Mouse (Mus musculus) midbrain, embryonic 11.5 days (tissue): ENCODE measurements around the gene Riok1. TPM values are rescaled to one million over a fixed set of nuclear protein-coding genes. Genes with fewer than 3 reads are reported as not detected.

ENCODE experiments used
- ATAC-seq: fragments of 200-750 bp; cut with Nextera tagmentation; 2 replicates; pipeline ENCODE4 v1.8.0; 2017; ENCODE audit warnings: moderate TSS enrichment, moderate library complexity; ENCODE audit not compliant: low FRiP score
- DNase-seq: peaks from one replicate; pipeline ENCODE4 v3.0.0; 2015; ENCODE audit warnings: low spot score; ENCODE audit errors: missing footprints
- H3K27ac ChIP-seq: fragments of 300-500 bp; sonication (generic); 2 replicates; pipeline ENCODE4 v1.5.1; 2014; ENCODE audit warnings: low read depth, low read length
- H3K27me3 ChIP-seq: fragments of 300-500 bp; sonication (generic); 2 replicates; pipeline ENCODE4 v1.6.1; 2014; ENCODE audit warnings: mild to moderate bottlenecking, low read length, moderate library complexity, mixed read lengths; ENCODE audit not compliant: control insufficient read depth, insufficient read depth
- H3K36me3 ChIP-seq: fragments of 300-500 bp; sonication (generic); 2 replicates; pipeline ENCODE4 v1.6.1; 2014; ENCODE audit warnings: mild to moderate bottlenecking, low read length, moderate library complexity, mixed read lengths; ENCODE audit not compliant: control insufficient read depth, insufficient read depth
- H3K4me1 ChIP-seq: fragments of 300-500 bp; sonication (generic); 2 replicates; pipeline ENCODE4 v1.6.1; 2014; ENCODE audit warnings: low read length; ENCODE audit not compliant: control insufficient read depth, insufficient read depth
- H3K4me2 ChIP-seq: fragments of 300-500 bp; sonication (generic); 2 replicates; pipeline ENCODE4 v1.6.1; 2014; ENCODE audit warnings: mild to moderate bottlenecking, moderate library complexity
- H3K4me3 ChIP-seq: fragments of 300-500 bp; sonication (generic); 2 replicates; pipeline ENCODE4 v1.5.1; 2014; ENCODE audit warnings: low read depth, low read length
- H3K9ac ChIP-seq: fragments of 300-500 bp; sonication (generic); 2 replicates; pipeline ENCODE4 v1.6.1; 2014; ENCODE audit warnings: low read length
- H3K9me3 ChIP-seq: fragments of 300-500 bp; sonication (generic); 2 replicates; pipeline ENCODE4 v1.6.1; 2016; ENCODE audit warnings: low read length; ENCODE audit not compliant: control insufficient read depth
- WGBS: fragments of 180-500 bp; shearing (Covaris S2); extraction: QIAGEN DNeasy Blood & Tissue Kit; methylation state at CpG from one replicate; pipeline ENCODE4 v1.1.7; 2014; 5-methylcytosine and 5-hydroxymethylcytosine counted together
- polyA plus RNA-seq: library from polyadenylated mRNA; unstranded; fragments of >200 nt; fragmentation: Nextera tagmentation; extraction: Ambion mirVana; gene quantifications from 2 replicates; pipeline ENCODE4 v1.2.1, GENCODE M21; 2014

Riok1 gene
- polyA plus RNA-seq, 1 experiment from 2014 or later: 49.1 TPM

GRCm38 (mm10) chr13:38079366-38079765, 42.6 kb downstream of the Riok1 start:
- no peak overlapping the region for H3K27ac ChIP-seq
- H3K4me1 ChIP-seq: no peaks in the 10 kb centered on the region
- no peak overlapping the region for H3K4me3 ChIP-seq
- ATAC-seq: no peak
- H3K4me2 ChIP-seq: no peak overlapping the region
- 82% methylated on average over 5 of the region's 5 CpGs for WGBS
- no peaks in the 10 kb centered on the region for H3K9me3 ChIP-seq
- H3K27me3 ChIP-seq: no peaks in the 10 kb centered on the region
- no peak for DNase-seq
- H3K9ac ChIP-seq: no peak overlapping the region
- H3K36me3 ChIP-seq: no peaks in the 10 kb centered on the region

GRCm38 (mm10) chr13:38080014-38080413, 43.2 kb downstream of the Riok1 start:
- ATAC-seq: no peak
- no peak for DNase-seq
- Histone ChIP-seq H3K4me1 (no peaks in the 10 kb centered on the region), H3K9me3 (no peaks in the 10 kb centered on the region), H3K4me2 (no peak overlapping the region), H3K9ac (no peak overlapping the region), H3K27me3 (no peaks in the 10 kb centered on the region), H3K4me3 (no peak overlapping the region), H3K27ac (no peak overlapping the region), H3K36me3 (no peaks in the 10 kb centered on the region)
- WGBS: 59% methylated on average over 9 of the region's 9 CpGs

DNA sequence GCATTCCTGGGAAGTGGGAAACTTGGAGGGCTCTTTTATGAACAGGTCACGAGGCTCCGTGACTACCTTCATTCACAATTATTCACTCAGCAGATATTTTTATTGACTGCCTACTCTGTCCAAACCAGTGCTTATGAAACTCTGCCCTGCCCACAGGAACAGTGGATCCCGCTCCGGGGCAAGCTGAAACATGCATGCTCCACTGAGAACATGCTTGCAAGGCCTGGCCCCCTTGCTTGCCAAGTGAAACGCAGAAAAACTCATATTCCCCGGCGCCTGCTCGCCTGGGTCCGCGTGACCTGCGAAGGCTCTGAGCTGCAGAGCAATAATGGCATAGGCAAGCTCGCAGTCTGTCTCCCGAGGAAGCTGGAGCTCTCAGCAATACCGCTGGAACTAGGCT, 43.9 kb downstream of the Riok1 start:
- ATAC-seq: no peak
- H3K9ac ChIP-seq: no peak overlapping the region
- no peak for DNase-seq
- no peaks in the 10 kb centered on the region for H3K36me3 ChIP-seq
- H3K27me3 ChIP-seq: no peaks in the 10 kb centered on the region
- no peak overlapping the region for H3K4me2 ChIP-seq
- no peaks in the 10 kb centered on the region for H3K9me3 ChIP-seq
- 90% methylated on average over 14 of the region's 14 CpGs for WGBS
- H3K27ac ChIP-seq: no peak overlapping the region
- H3K4me3 ChIP-seq: no peak overlapping the region
- H3K4me1 ChIP-seq: no peaks in the 10 kb centered on the region

DNA sequence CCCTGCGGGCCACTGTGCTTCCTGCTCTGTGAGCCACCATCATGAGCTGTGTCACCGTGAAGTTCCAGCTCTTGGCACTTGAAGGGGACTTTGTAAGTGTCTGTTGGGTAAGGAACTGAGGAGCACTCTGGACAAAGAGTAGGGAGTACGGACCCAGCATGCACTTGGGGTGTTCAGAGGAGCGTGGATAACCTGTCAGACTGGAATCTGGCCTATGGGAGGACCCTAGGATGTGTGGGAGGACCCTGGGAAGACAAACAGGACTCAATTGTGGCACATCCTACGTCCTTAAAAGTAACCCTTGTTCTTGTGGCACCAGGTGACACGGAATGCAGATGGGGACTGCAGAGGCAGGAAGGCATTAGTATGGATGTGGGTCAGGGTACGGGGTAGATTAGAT, 44.4 kb downstream of the Riok1 start:
- ATAC-seq: no peak

GRCm38 (mm10) chr13:38086711-38087110, 49.9 kb downstream of the Riok1 start:
- 62% methylated on average over 3 of the region's 3 CpGs for WGBS
- Histone ChIP-seq H3K36me3 (no peaks in the 10 kb centered on the region), H3K4me1 (no peaks in the 10 kb centered on the region), H3K4me2 (no peak overlapping the region), H3K27ac (no peak overlapping the region), H3K9me3 (no peaks in the 10 kb centered on the region), H3K9ac (no peak overlapping the region), H3K27me3 (no peaks in the 10 kb centered on the region), H3K4me3 (no peak overlapping the region)
- ATAC-seq (no peak), DNase-seq (no peak)

More for the DNA sequence above, 44.4 kb downstream of the Riok1 start:
- Histone ChIP-seq H3K27ac (no peak overlapping the region), H3K9ac (no peak overlapping the region), H3K9me3 (no peaks in the 10 kb centered on the region), H3K4me3 (no peak overlapping the region), H3K36me3 (no peaks in the 10 kb centered on the region), H3K4me2 (no peak overlapping the region), H3K4me1 (no peaks in the 10 kb centered on the region), H3K27me3 (no peaks in the 10 kb centered on the region)
- 81% methylated on average over 7 of the region's 7 CpGs for WGBS
- DNase-seq: no peak

- Histone ChIP-seq H3K27me3 (no peaks in the 10 kb centered on the region), H3K9me3 (no peaks in the 10 kb centered on the region), H3K9ac (no peak overlapping the region), H3K4me1 (no peaks in the 10 kb centered on the region), H3K27ac (no peak overlapping the region), H3K4me3 (no peak overlapping the region), H3K4me2 (no peak overlapping the region), H3K36me3 (no peaks in the 10 kb centered on the region)
- 80% methylated on average over 3 of the region's 3 CpGs for WGBS
- ATAC-seq: no peak
- no peak for DNase-seq
These were observed 51.2 kb downstream of the Riok1 start for GRCm38 (mm10) chr13:38088008-38088407.

GRCm38 (mm10) chr13:38089449-38089848, 52.7 kb downstream of the Riok1 start:
- no peak for DNase-seq
- no peak overlapping the region for H3K27ac ChIP-seq
- no peaks in the 10 kb centered on the region for H3K4me1 ChIP-seq
- no peak overlapping the region for H3K4me3 ChIP-seq
- H3K9ac ChIP-seq: no peak overlapping the region
- no peaks in the 10 kb centered on the region for H3K36me3 ChIP-seq
- no peaks in the 10 kb centered on the region for H3K27me3 ChIP-seq
- no peak overlapping the region for H3K4me2 ChIP-seq
- no peaks in the 10 kb centered on the region for H3K9me3 ChIP-seq
- WGBS: 84% methylated on average over 6 of the region's 6 CpGs
- ATAC-seq: no peak

DNA sequence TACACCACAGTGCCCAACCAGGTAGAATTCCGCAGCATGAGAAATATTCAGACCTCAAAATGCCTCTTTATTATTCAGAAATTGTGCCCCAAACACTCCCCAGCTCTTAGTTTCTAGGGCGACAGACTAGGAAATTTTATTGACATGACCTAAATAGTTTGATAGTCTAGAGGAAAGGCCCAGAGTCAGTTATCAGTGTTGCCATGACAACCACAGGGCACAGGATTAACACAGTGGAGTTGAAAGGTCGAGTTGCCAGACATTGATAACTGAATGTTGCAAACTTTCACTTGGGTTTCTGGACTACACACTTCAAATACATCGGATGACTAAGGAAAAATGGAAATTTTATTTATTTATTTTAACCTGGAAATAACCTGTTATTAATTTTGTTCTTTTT, 53.1 kb downstream of the Riok1 start:
- Histone ChIP-seq H3K27me3 (no peaks in the 10 kb centered on the region), H3K4me3 (no peak overlapping the region), H3K4me2 (no peak overlapping the region), H3K27ac (no peak overlapping the region), H3K4me1 (no peaks in the 10 kb centered on the region), H3K9ac (no peak overlapping the region), H3K9me3 (no peaks in the 10 kb centered on the region), H3K36me3 (no peaks in the 10 kb centered on the region)
- ATAC-seq (no peak), DNase-seq (no peak)
- 61% methylated on average over 4 of the region's 4 CpGs for WGBS

DNA sequence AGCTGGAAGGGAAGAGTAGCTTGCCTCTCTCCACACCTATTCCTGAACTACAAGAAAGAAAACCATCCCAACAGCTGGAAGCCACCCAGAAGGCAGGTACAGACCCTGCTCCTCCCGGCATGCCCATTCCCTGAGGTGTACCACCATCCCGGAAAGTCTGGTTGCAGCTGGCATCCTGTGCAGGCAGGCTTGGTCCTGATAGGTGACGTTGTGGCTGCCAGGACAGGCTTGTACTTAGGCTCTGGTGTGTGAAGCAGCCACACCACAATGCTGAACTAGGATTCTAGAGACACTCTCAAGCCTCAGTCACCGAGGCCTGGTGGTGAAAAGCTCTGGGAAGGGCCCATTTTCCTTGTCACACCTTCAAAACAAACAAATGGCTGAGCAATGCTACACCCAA, 59.4 kb downstream of the Riok1 start:
- Histone ChIP-seq H3K27ac (no peak overlapping the region), H3K4me1 (no peaks in the 10 kb centered on the region), H3K36me3 (no peaks in the 10 kb centered on the region), H3K4me3 (no peak overlapping the region), H3K4me2 (no peak overlapping the region), H3K9ac (no peak overlapping the region), H3K27me3 (no peaks in the 10 kb centered on the region), H3K9me3 (no peaks in the 10 kb centered on the region)
- DNase-seq (no peak), ATAC-seq (no peak)
- 75% methylated on average over 4 of the region's 4 CpGs for WGBS

GRCm38 (mm10) chr13:38103406-38103805, 66.6 kb downstream of the Riok1 start:
- no peak overlapping the region for H3K4me2 ChIP-seq
- no peaks in the 10 kb centered on the region for H3K36me3 ChIP-seq
- H3K4me1 ChIP-seq: no peaks in the 10 kb centered on the region
- no peak for DNase-seq
- H3K9me3 ChIP-seq: no peaks in the 10 kb centered on the region
- no peaks in the 10 kb centered on the region for H3K27me3 ChIP-seq
- ATAC-seq: no peak
- H3K27ac ChIP-seq: no peak overlapping the region
- H3K4me3 ChIP-seq: no peak overlapping the region
- H3K9ac ChIP-seq: no peak overlapping the region
- WGBS: 81% methylated on average over 4 of the region's 4 CpGs
